Mouse (Mus musculus) lung, embryonic 15.5 days (tissue): Measurements from ENCODE around the gene Ncor1. TPM values are rescaled to one million over a fixed set of nuclear protein-coding genes. Genes with fewer than 3 reads are reported as not detected.
"Not testable (repeated sequence)": the region's sequence is repeated elsewhere in the genome, so short reads cannot be mapped to it uniquely, and the experiment has no call there.

ENCODE experiments used
- ATAC-seq: fragments of 200-750 bp; cut with Nextera tagmentation; 2 replicates; pipeline ENCODE4 v1.8.0; 2017; ENCODE audit warnings: moderate number of reproducible peaks, borderline replicate concordance; ENCODE audit not compliant: low FRiP score, low TSS enrichment; ENCODE audit errors: extremely low read depth
- H3K27ac ChIP-seq: fragments of 300-500 bp; sonication (generic); 2 replicates; pipeline ENCODE4 v1.5.1; 2015; ENCODE audit warnings: moderate library complexity, mild to moderate bottlenecking, inconsistent platforms
- H3K27me3 ChIP-seq: fragments of 300-500 bp; sonication (generic); 2 replicates; pipeline ENCODE4 v1.6.1; 2015; ENCODE audit warnings: inconsistent platforms
- H3K36me3 ChIP-seq: fragments of 300-500 bp; sonication (generic); 2 replicates; pipeline ENCODE4 v1.6.1; 2015; ENCODE audit warnings: inconsistent platforms
- H3K4me1 ChIP-seq: fragments of 300-500 bp; sonication (generic); 2 replicates; pipeline ENCODE4 v1.6.1; 2015; ENCODE audit warnings: inconsistent platforms
- H3K4me2 ChIP-seq: fragments of 300-500 bp; sonication (generic); 2 replicates; pipeline ENCODE4 v1.6.1; 2015; ENCODE audit warnings: inconsistent platforms, mild to moderate bottlenecking, moderate library complexity
- H3K4me3 ChIP-seq: fragments of 300-500 bp; sonication (generic); 2 replicates; pipeline ENCODE4 v1.5.1; 2015; ENCODE audit warnings: mild to moderate bottlenecking, inconsistent platforms
- H3K9ac ChIP-seq: fragments of 300-500 bp; sonication (generic); 2 replicates; pipeline ENCODE4 v1.6.1; 2015; ENCODE audit warnings: inconsistent platforms
- H3K9me3 ChIP-seq: fragments of 300-500 bp; sonication (generic); 2 replicates; pipeline ENCODE4 v1.6.1; 2016; ENCODE audit warnings: inconsistent platforms
- WGBS: fragments of 180-500 bp; shearing (Covaris S2); methylation state at CpG from one replicate; pipeline ENCODE4 v1.1.7; 2015; 5-methylcytosine and 5-hydroxymethylcytosine counted together
- polyA plus RNA-seq: library from polyadenylated mRNA; unstranded; fragments of >200 nt; fragmentation: Nextera tagmentation; extraction: Ambion mirVana; gene quantifications from 2 replicates; pipeline ENCODE4 v1.2.1, GENCODE M21; 2015

Ncor1 gene
- polyA plus RNA-seq, 1 experiment from 2014 or later = 156 TPM

- H3K9ac ChIP-seq = no peak overlapping the region
- H3K4me1 ChIP-seq = no peaks in the 10 kb centered on the region
- ATAC-seq = no peak
- 84% methylated on average over 4 of the region's 4 CpGs for WGBS
- no peak overlapping the region for H3K4me3 ChIP-seq
- peaks cover 40% of the 10 kb centered on the region for H3K36me3 ChIP-seq
- no peak overlapping the region for H3K4me2 ChIP-seq
- no peak overlapping the region for H3K27ac ChIP-seq
- H3K9me3 ChIP-seq = no peaks in the 10 kb centered on the region
- no peaks in the 10 kb centered on the region for H3K27me3 ChIP-seq
Observed at GRCm38 (mm10) chr11:62415026-62415425, 43.3 kb downstream of the Ncor1 start.

GRCm38 (mm10) chr11:62409611-62410010, 48.7 kb downstream of the Ncor1 start:
- Histone ChIP-seq H3K27ac (no peak overlapping the region), H3K4me2 (no peak overlapping the region), H3K36me3 (peaks cover 34% of the 10 kb centered on the region), H3K4me1 (no peaks in the 10 kb centered on the region), H3K9ac (no peak overlapping the region), H3K9me3 (no peaks in the 10 kb centered on the region), H3K4me3 (no peak overlapping the region), H3K27me3 (no peaks in the 10 kb centered on the region)
- 97% methylated on average over 1 of the region's 1 CpGs for WGBS
- no peak for ATAC-seq

- Histone ChIP-seq H3K4me1 (no peaks in the 10 kb centered on the region), H3K4me2 (no peak overlapping the region), H3K9ac (no peak overlapping the region), H3K4me3 (no peak overlapping the region), H3K27ac (no peak overlapping the region), H3K9me3 (no peaks in the 10 kb centered on the region), H3K36me3 (peaks cover 26% of the 10 kb centered on the region), H3K27me3 (no peaks in the 10 kb centered on the region)
- ATAC-seq = no peak
- WGBS = 93% methylated on average over 2 of the region's 2 CpGs
Observed at GRCm38 (mm10) chr11:62408848-62409247, 49.5 kb downstream of the Ncor1 start.

GRCm38 (mm10) chr11:62396405-62396804, 61.9 kb downstream of the Ncor1 start:
- WGBS = 73% methylated on average over 2 of the region's 2 CpGs
- Histone ChIP-seq H3K36me3 (peaks cover 48% of the 10 kb centered on the region), H3K9ac (no peak overlapping the region), H3K27me3 (no peaks in the 10 kb centered on the region), H3K4me1 (no peaks in the 10 kb centered on the region), H3K4me3 (no peak overlapping the region), H3K9me3 (no peaks in the 10 kb centered on the region), H3K27ac (no peak overlapping the region), H3K4me2 (no peak overlapping the region)
- ATAC-seq = no peak

- Histone ChIP-seq H3K9ac (no peak overlapping the region), H3K27me3 (no peaks in the 10 kb centered on the region), H3K27ac (no peak overlapping the region), H3K4me2 (no peak overlapping the region), H3K4me3 (no peak overlapping the region), H3K36me3 (peaks cover 51% of the 10 kb centered on the region), H3K9me3 (no peaks in the 10 kb centered on the region), H3K4me1 (no peaks in the 10 kb centered on the region)
- 93% methylated on average over 3 of the region's 3 CpGs for WGBS
- ATAC-seq = no peak
Observed at GRCm38 (mm10) chr11:62388331-62388679, 70.0 kb downstream of the Ncor1 start.

- WGBS = 88% methylated on average over 10 of the region's 10 CpGs
- ATAC-seq = no peak
- H3K4me2 ChIP-seq = no peak overlapping the region
- H3K9ac ChIP-seq = no peak overlapping the region
- H3K27me3 ChIP-seq = no peaks in the 10 kb centered on the region
- H3K4me3 ChIP-seq = no peak overlapping the region
- no peak overlapping the region for H3K27ac ChIP-seq
- no peaks in the 10 kb centered on the region for H3K9me3 ChIP-seq
- H3K4me1 ChIP-seq = no peaks in the 10 kb centered on the region
- H3K36me3 ChIP-seq = peaks cover 56% of the 10 kb centered on the region
Observed at GRCm38 (mm10) chr11:62387608-62388330, 70.6 kb downstream of the Ncor1 start.

- H3K9ac ChIP-seq, H3K27ac ChIP-seq, H3K4me3 ChIP-seq, H3K4me2 ChIP-seq, H3K9me3 ChIP-seq, H3K27me3 ChIP-seq, H3K4me1 ChIP-seq, ATAC-seq: not testable (repeated sequence)
- 79% methylated on average over 6 of the region's 6 CpGs for WGBS
- peaks cover 42% of the 10 kb centered on the region for H3K36me3 ChIP-seq
Observed at GRCm38 (mm10) chr11:62377202-62377851, 81.0 kb downstream of the Ncor1 start.

- no peaks in the 10 kb centered on the region for H3K4me1 ChIP-seq
- no peak overlapping the region for H3K27ac ChIP-seq
- ATAC-seq = no peak
- 90% methylated on average over 2 of the region's 2 CpGs for WGBS
- no peaks in the 10 kb centered on the region for H3K9me3 ChIP-seq
- H3K27me3 ChIP-seq = no peaks in the 10 kb centered on the region
- H3K4me2 ChIP-seq = no peak overlapping the region
- no peak overlapping the region for H3K4me3 ChIP-seq
- peaks cover 44% of the 10 kb centered on the region for H3K36me3 ChIP-seq
- H3K9ac ChIP-seq = no peak overlapping the region
Observed at GRCm38 (mm10) chr11:62371776-62372175, 86.6 kb downstream of the Ncor1 start.

- Histone ChIP-seq H3K4me2 (no peak overlapping the region), H3K4me1 (no peaks in the 10 kb centered on the region), H3K27me3 (no peaks in the 10 kb centered on the region), H3K9me3 (no peaks in the 10 kb centered on the region), H3K4me3 (no peak overlapping the region), H3K36me3 (peaks cover 51% of the 10 kb centered on the region), H3K27ac (no peak overlapping the region), H3K9ac (no peak overlapping the region)
- no peak for ATAC-seq
Observed at GRCm38 (mm10) chr11:62369924-62370323, 88.4 kb downstream of the Ncor1 start.

GRCm38 (mm10) chr11:62366879-62367278, 91.5 kb downstream of the Ncor1 start:
- 89% methylated on average over 6 of the region's 6 CpGs for WGBS
- Histone ChIP-seq H3K27me3 (no peaks in the 10 kb centered on the region), H3K4me3 (no peak overlapping the region), H3K9ac (no peak overlapping the region), H3K27ac (no peak overlapping the region), H3K4me2 (no peak overlapping the region), H3K36me3 (peaks cover 42% of the 10 kb centered on the region), H3K9me3 (no peaks in the 10 kb centered on the region), H3K4me1 (0 out of 2 replicates have a peak, but pooled peaks cover 3% of the 10 kb centered on the region)
- ATAC-seq = no peak

GRCm38 (mm10) chr11:62355216-62355615, 103.1 kb downstream of the Ncor1 start:
- Histone ChIP-seq H3K36me3 (peaks cover 64% of the 10 kb centered on the region), H3K27me3 (no peaks in the 10 kb centered on the region), H3K9me3 (no peaks in the 10 kb centered on the region), H3K27ac (no peak overlapping the region), H3K4me1 (no peaks in the 10 kb centered on the region), H3K9ac (no peak overlapping the region), H3K4me2 (no peak overlapping the region), H3K4me3 (no peak overlapping the region)
- 93% methylated on average over 2 of the region's 2 CpGs for WGBS
- ATAC-seq = no peak

GRCm38 (mm10) chr11:62351948-62352347, 106.4 kb downstream of the Ncor1 start:
- H3K9ac ChIP-seq = no peak overlapping the region
- H3K9me3 ChIP-seq = no peaks in the 10 kb centered on the region
- peaks cover 70% of the 10 kb centered on the region for H3K36me3 ChIP-seq
- no peak for ATAC-seq
- WGBS = 75% methylated on average over 4 of the region's 4 CpGs
- no peak overlapping the region for H3K4me2 ChIP-seq
- H3K27ac ChIP-seq = no peak overlapping the region
- no peaks in the 10 kb centered on the region for H3K27me3 ChIP-seq
- no peak overlapping the region for H3K4me3 ChIP-seq
- H3K4me1 ChIP-seq = no peaks in the 10 kb centered on the region
